Mouse (Mus musculus) intestine, embryonic 14.5 days (tissue): ENCODE measurements around the gene Frmd4b. TPM values are rescaled to one million over a fixed set of nuclear protein-coding genes. Genes with fewer than 3 reads are reported as not detected.

ENCODE experiments used
- ATAC-seq: fragments of 200-750 bp; cut with Nextera tagmentation; replicated peaks from 2 replicates; pipeline ENCODE4 v1.8.0; 2017; ENCODE audit warnings: low read depth, moderate number of reproducible peaks, moderate TSS enrichment, moderate library complexity; ENCODE audit not compliant: low FRiP score, low TSS enrichment
- DNase-seq: peaks from one replicate; pipeline ENCODE4 v3.0.0-alpha.2; 2018; ENCODE audit warnings: low spot score
- H3K27ac ChIP-seq: fragments of 300-500 bp; sonication (generic); 2 replicates; pipeline ENCODE4 v1.5.1; 2014; ENCODE audit warnings: low read depth, mild to moderate bottlenecking, control low read depth
- H3K27me3 ChIP-seq: fragments of 300-500 bp; sonication (generic); replicated peaks from 2 replicates; pipeline ENCODE4 v1.6.1; 2014; ENCODE audit warnings: low read length, control low read depth; ENCODE audit not compliant: control insufficient read depth, insufficient read depth
- H3K36me3 ChIP-seq: fragments of 300-500 bp; sonication (generic); 2 replicates; pipeline ENCODE4 v1.6.1; 2014; ENCODE audit warnings: low read length, control low read depth; ENCODE audit not compliant: control insufficient read depth, insufficient read depth
- H3K4me1 ChIP-seq: fragments of 300-500 bp; sonication (generic); replicated peaks from 2 replicates; pipeline ENCODE4 v1.6.1; 2014; ENCODE audit warnings: low read length, control low read depth, mixed read lengths; ENCODE audit not compliant: control insufficient read depth, insufficient read depth
- H3K4me2 ChIP-seq: fragments of 300-500 bp; sonication (generic); 2 replicates; pipeline ENCODE4 v1.6.1; 2014; ENCODE audit warnings: low read length
- H3K4me3 ChIP-seq: fragments of 300-500 bp; sonication (generic); 2 replicates; pipeline ENCODE4 v1.5.1; 2014; ENCODE audit warnings: low read depth, low read length, control low read depth, mixed read lengths
- H3K9ac ChIP-seq: fragments of 300-500 bp; sonication (generic); 2 replicates; pipeline ENCODE4 v1.6.1; 2014; ENCODE audit warnings: mild to moderate bottlenecking, low read length
- H3K9me3 ChIP-seq: fragments of 300-500 bp; sonication (generic); 2 replicates; pipeline ENCODE4 v1.6.1; 2016; ENCODE audit warnings: low read length, control low read depth; ENCODE audit not compliant: control insufficient read depth
- WGBS: fragments of 180-500 bp; shearing (Covaris S2); extraction: QIAGEN DNeasy Blood & Tissue Kit; methylation state at CpG from one replicate; pipeline ENCODE4 v1.1.7; 2014; 5-methylcytosine and 5-hydroxymethylcytosine counted together
- polyA plus RNA-seq: library from polyadenylated mRNA; unstranded; fragments of >200 nt; fragmentation: Nextera tagmentation; extraction: Ambion mirVana; gene quantifications from 2 replicates; pipeline ENCODE4 v1.2.1, GENCODE M21; 2014

Frmd4b gene
- polyA plus RNA-seq, 1 experiment from 2014 or later, result 17.1 TPM

GRCm38 (mm10) chr6:97509434-97509833 is 107.9 kb downstream of the Frmd4b start:
- Histone ChIP-seq H3K9me3 (no peaks in the 10 kb centered on the region), H3K27ac (no peak overlapping the region), H3K9ac (no peak overlapping the region), H3K36me3 (no peaks in the 10 kb centered on the region), H3K27me3 (no peaks in the 10 kb centered on the region), H3K4me1 (peaks cover 12% of the 10 kb centered on the region), H3K4me2 (no peak overlapping the region), H3K4me3 (no peak overlapping the region)
- DNase-seq, result no peak
- 80% methylated on average over 10 of the region's 10 CpGs for whole genome bisulfite sequencing
- ATAC-seq, result no peak

DNA sequence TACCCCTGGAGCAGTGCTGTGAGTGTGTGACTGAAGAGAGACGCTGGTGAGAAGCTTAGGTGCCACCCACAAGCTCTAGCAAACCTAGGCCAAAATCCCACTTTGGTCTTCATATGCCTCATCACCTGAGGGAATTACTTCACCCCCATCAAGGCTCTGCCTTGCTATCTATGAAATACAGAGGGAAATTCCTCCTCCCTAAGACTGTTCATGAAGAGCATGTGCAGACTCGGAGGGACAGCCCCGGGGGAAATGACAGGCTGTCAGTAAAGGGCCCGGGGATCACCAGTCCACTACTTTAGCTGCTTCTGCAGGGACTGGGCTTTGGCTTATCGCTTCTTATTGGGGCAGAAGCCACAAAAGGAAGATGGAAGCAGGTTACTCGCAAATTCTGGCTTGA is 108.9 kb downstream of the Frmd4b start:
- 79% methylated on average over 6 of the region's 6 CpGs for WGBS
- H3K4me3 ChIP-seq, result no peak overlapping the region

GRCm38 (mm10) chr6:97507893-97508292 is 109.4 kb downstream of the Frmd4b start:
- H3K4me3 ChIP-seq, result no peak overlapping the region
- H3K27ac ChIP-seq, result no peak overlapping the region
- no peak for DNase-seq
- H3K9me3 ChIP-seq, result no peaks in the 10 kb centered on the region
- H3K27me3 ChIP-seq, result no peaks in the 10 kb centered on the region
- H3K9ac ChIP-seq, result no peak overlapping the region
- ATAC-seq, result no peak
- H3K36me3 ChIP-seq, result no peaks in the 10 kb centered on the region
- no peak overlapping the region for H3K4me2 ChIP-seq
- WGBS, result 95% methylated on average over 3 of the region's 3 CpGs
- H3K4me1 ChIP-seq, result peaks cover 12% of the 10 kb centered on the region

More for the DNA sequence above, 108.9 kb downstream of the Frmd4b start:
- DNase-seq (no peak), ATAC-seq (no peak)
- H3K9me3 ChIP-seq, result no peaks in the 10 kb centered on the region
- H3K4me2 ChIP-seq, result no peak overlapping the region
- H3K27ac ChIP-seq, result no peak overlapping the region
- no peak overlapping the region for H3K9ac ChIP-seq
- peaks cover 12% of the 10 kb centered on the region for H3K4me1 ChIP-seq
- H3K27me3 ChIP-seq, result no peaks in the 10 kb centered on the region
- no peaks in the 10 kb centered on the region for H3K36me3 ChIP-seq

GRCm38 (mm10) chr6:97506141-97506650 is 111.1 kb downstream of the Frmd4b start:
- DNase-seq, result peak; percentile 63
- Histone ChIP-seq H3K36me3 (no peaks in the 10 kb centered on the region), H3K9me3 (no peaks in the 10 kb centered on the region), H3K4me3 (no peak overlapping the region), H3K4me1 (peaks cover 12% of the 10 kb centered on the region), H3K27ac (no peak overlapping the region), H3K4me2 (peak overlapping the region; percentile 23; the same call in 1 of the 2 replicates), H3K27me3 (no peaks in the 10 kb centered on the region), H3K9ac (no peak overlapping the region)
- 17% methylated on average over 15 of the region's 15 CpGs for WGBS
- 0 out of 2 replicates have a peak, but pooled peaks have one; percentile 27 for ATAC-seq

GRCm38 (mm10) chr6:97504673-97505072 is 112.7 kb downstream of the Frmd4b start:
- DNase-seq (no peak), ATAC-seq (no peak)
- Histone ChIP-seq H3K9ac (no peak overlapping the region), H3K36me3 (no peaks in the 10 kb centered on the region), H3K4me1 (peaks cover 12% of the 10 kb centered on the region), H3K9me3 (no peaks in the 10 kb centered on the region), H3K4me3 (no peak overlapping the region), H3K27ac (no peak overlapping the region), H3K4me2 (no peak overlapping the region), H3K27me3 (no peaks in the 10 kb centered on the region)
- WGBS, result 80% methylated on average over 5 of the region's 5 CpGs

DNA sequence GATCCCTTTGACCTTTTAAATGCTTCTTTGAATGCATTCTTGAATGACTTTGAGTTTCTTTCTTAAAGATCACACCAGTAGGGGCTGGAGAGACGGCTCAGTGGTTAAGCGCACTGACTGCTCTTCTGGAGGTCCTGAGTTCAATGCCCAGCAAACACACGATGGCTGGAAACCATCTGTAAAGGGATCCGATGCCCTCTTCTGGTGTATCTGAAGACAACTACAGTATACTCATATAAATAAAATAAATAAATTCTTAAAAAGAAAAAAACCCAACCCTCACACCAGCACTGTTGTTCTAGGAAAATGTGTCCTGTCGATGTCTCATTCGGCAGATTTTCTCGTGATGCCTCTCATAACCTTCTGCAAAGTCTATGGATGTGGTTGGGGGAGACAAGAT is 116.3 kb downstream of the Frmd4b start:
- peaks cover 6% of the 10 kb centered on the region for H3K4me1 ChIP-seq
- ATAC-seq (no peak), DNase-seq (no peak)
- H3K9ac ChIP-seq, result no peak overlapping the region
- no peak overlapping the region for H3K4me2 ChIP-seq
- no peak overlapping the region for H3K27ac ChIP-seq
- H3K4me3 ChIP-seq, result no peak overlapping the region
- no peaks in the 10 kb centered on the region for H3K36me3 ChIP-seq
- no peaks in the 10 kb centered on the region for H3K27me3 ChIP-seq
- H3K9me3 ChIP-seq, result no peaks in the 10 kb centered on the region
- 85% methylated on average over 7 of the region's 7 CpGs for WGBS

- no peak overlapping the region for H3K4me2 ChIP-seq
- ATAC-seq (no peak), DNase-seq (no peak)
- no peaks in the 10 kb centered on the region for H3K27me3 ChIP-seq
- H3K27ac ChIP-seq, result no peak overlapping the region
- no peaks in the 10 kb centered on the region for H3K9me3 ChIP-seq
- WGBS, result 82% methylated on average over 6 of the region's 6 CpGs
- H3K9ac ChIP-seq, result no peak overlapping the region
- H3K4me3 ChIP-seq, result no peak overlapping the region
- no peaks in the 10 kb centered on the region for H3K36me3 ChIP-seq
- H3K4me1 ChIP-seq, result no peaks in the 10 kb centered on the region
Observed at GRCm38 (mm10) chr6:97500246-97500645, 117.1 kb downstream of the Frmd4b start.

GRCm38 (mm10) chr6:97496002-97496401 is 121.3 kb downstream of the Frmd4b start:
- no peak for DNase-seq
- Histone ChIP-seq H3K9me3 (no peaks in the 10 kb centered on the region), H3K4me1 (no peaks in the 10 kb centered on the region), H3K27ac (no peak overlapping the region), H3K4me2 (no peak overlapping the region), H3K9ac (no peak overlapping the region), H3K27me3 (no peaks in the 10 kb centered on the region), H3K36me3 (no peaks in the 10 kb centered on the region), H3K4me3 (no peak overlapping the region)
- WGBS, result 83% methylated on average over 1 of the region's 1 CpGs
- ATAC-seq, result no peak

DNA sequence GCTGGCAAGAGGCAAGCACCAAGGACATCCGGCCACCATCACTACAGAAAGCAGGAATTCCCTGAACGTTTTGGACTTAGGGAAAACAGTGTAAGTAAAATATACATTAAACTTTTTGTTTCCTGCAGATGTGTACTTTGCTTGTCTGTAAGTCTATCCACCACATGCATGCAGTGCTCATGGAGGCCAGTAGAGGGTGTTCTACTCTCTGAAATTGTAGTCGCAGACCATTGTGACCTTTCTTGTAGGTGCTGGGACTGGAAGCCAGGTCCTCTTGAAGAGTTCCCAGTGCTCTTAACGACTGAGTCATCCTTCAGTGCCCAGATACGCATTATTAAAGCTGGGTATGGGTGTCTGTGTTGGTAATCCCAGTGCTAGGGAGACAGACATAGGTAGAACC is 126.3 kb downstream of the Frmd4b start:
- Histone ChIP-seq H3K27ac (no peak overlapping the region), H3K4me3 (no peak overlapping the region), H3K4me1 (peaks cover 8% of the 10 kb centered on the region; the same call in 1 of the 2 replicates), H3K4me2 (no peak overlapping the region), H3K9ac (no peak overlapping the region), H3K27me3 (0 out of 2 replicates have a peak, but pooled peaks cover 7% of the 10 kb centered on the region), H3K9me3 (no peaks in the 10 kb centered on the region), H3K36me3 (no peaks in the 10 kb centered on the region)
- ATAC-seq, result no peak
- WGBS, result 88% methylated on average over 5 of the region's 5 CpGs
- DNase-seq, result no peak
